Mouse (Mus musculus): ENCODE measurements around the gene Dnajb3.
"Not testable (repeated sequence)": the region's sequence is repeated elsewhere in the genome, so short reads cannot be mapped to it uniquely, and the experiment has no call there.

- TF ChIP-seq POLR2A (IDR thresholded peaks at IDR 0.05; ENCODE audit: extremely low read depth, insufficient read depth, low read length); CTCF (IDR thresholded peaks at IDR 0.05; ENCODE audit: low read depth, low read length): not testable (repeated sequence)
Measured at GRCm38 (mm10) chr1:88225301-88225700, 19.7 kb upstream of the Dnajb3 start.
